Mouse (Mus musculus): Measurements from ENCODE around the gene Gm20843. TPM values are rescaled to one million over a fixed set of nuclear protein-coding genes. Genes with fewer than 3 reads are reported as not detected.
"Not testable (repeated sequence)": the region's sequence is repeated elsewhere in the genome, so short reads cannot be mapped to it uniquely, and the experiment has no call there.

Gm20843 gene
- polyA plus RNA-seq (2021) = not detected

DNA sequence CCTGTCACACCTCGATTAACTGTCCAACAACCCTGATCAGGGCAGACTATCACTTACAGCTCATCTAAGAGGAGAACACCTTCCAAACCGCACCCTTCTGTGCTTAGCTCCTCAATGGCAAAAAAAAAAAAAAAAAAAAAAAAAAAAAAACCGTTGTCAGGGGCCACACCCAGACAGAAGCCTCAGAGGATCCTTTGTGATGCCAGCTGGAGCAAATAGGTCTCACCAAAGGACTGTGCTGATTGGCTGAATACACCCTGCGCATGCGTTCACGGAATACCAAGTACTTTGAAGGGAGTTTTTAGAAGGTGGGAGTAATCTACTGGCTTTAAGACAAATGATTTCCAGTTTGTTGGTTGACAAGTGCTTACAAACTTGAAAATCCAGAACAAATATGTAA, at the start of gene Gm20843:
Gm20843 (minus strand) TSS at position 101 of the 400 bp plus-strand sequence.
- ATAC-seq; POLR2A ChIA-PET; in situ Hi-C loops (cut with MboI; ENCODE audit: low pct_unique_long_range_greater_than_20kb); DNase-seq (ENCODE audit: low read depth, low spot score); H3K27me3 ChIP-seq; CTCF ChIA-PET: not testable (repeated sequence)
